Mouse (Mus musculus): ENCODE data around the gene 4430402I18Rik.

- TF ChIP-seq FOSL1 (IDR thresholded peaks at IDR 0.05; ENCODE audit: insufficient read depth, low read length, poor library complexity, severe bottlenecking) (no peak), USF1 (IDR thresholded peaks at IDR 0.05; ENCODE audit: low read depth) (no peak), CEBPB (IDR thresholded peaks at IDR 0.05; ENCODE audit: low read depth) (no peak), CTCF (IDR thresholded peaks at IDR 0.05; ENCODE audit: control insufficient read depth, insufficient read depth, insufficient read length) (no peak), MAX (IDR thresholded peaks at IDR 0.05) (no peak), MYOG (IDR thresholded peaks at IDR 0.05; ENCODE audit: control insufficient read depth, extremely low read depth, insufficient read length) (no peak)
These were observed 71.0 kb downstream of the 4430402I18Rik start for GRCm38 (mm10) chr19:28896639-28897038.

All from C2C12 (cell line).